Mouse (Mus musculus) gastrocnemius, postnatal 4 days (tissue): ENCODE results near the gene Gc. TPM values are rescaled to one million over a fixed set of nuclear protein-coding genes. Genes with fewer than 3 reads are reported as not detected.
A peak's percentile ranks its signal among the peaks of the same experiment; 100 is the strongest.

Experiments
- DNase-seq, 2 experiments: peaks; one replicate each; pipeline ENCODE4 v3.0.0; 2021 to 2022; ENCODE audit warnings: low spot score in 2 of 2, mixed read lengths in 2 of 2
- long read RNA-seq, 2 experiments: library from polyadenylated mRNA; stranded (forward); transcript quantifications; one replicate each; pipeline ENCODE4 v2.0.0; 2021
- total RNA-seq, 2 experiments: library from RNA; stranded (reverse); gene quantifications; 2 replicates each; pipeline ENCODE4 v1.2.3; 2021

Gene Gc
- 1 to 10 TPM in 1 of 2 experiments, under 1 TPM in 1; 0.71 to 5.2 TPM for total RNA-seq
- long read RNA-seq, experiment 1 = 0 reads
- long read RNA-seq, experiment 2 = 0 reads

GRCm38 (mm10) chr5:89457554-89458062 lies at the start of gene Gc:
TSS of gene Gc (minus strand) at chr5:89457898.
- DNase-seq = no peak

GRCm38 (mm10) chr5:89500182-89500581 lies 42.5 kb upstream of the Gc start:
- DNase-seq = no peak

GRCm38 (mm10) chr5:89492560-89492959 lies 34.9 kb upstream of the Gc start:
- no peak for DNase-seq

GRCm38 (mm10) chr5:89470483-89470882 lies 12.8 kb upstream of the Gc start:
- no peak for DNase-seq

GRCm38 (mm10) chr5:89467886-89468285 lies 10.2 kb upstream of the Gc start:
- DNase-seq = no peak

- DNase-seq = no peak
Measured at GRCm38 (mm10) chr5:89467045-89467444, 9.3 kb upstream of the Gc start.

GRCm38 (mm10) chr5:89466275-89466674 lies 8.6 kb upstream of the Gc start:
- no peak for DNase-seq

- no peak for DNase-seq
Measured at GRCm38 (mm10) chr5:89461817-89462216, 4.1 kb upstream of the Gc start.

- DNase-seq = no peak
Measured at GRCm38 (mm10) chr5:89459591-89459990, 1.9 kb upstream of the Gc start.

- DNase-seq = no peak
Measured at GRCm38 (mm10) chr5:89458987-89459386, 1.3 kb upstream of the Gc start.

- DNase-seq = peak in 1 of 2 experiments; percentile 34
Measured at GRCm38 (mm10) chr5:89455526-89455925, 2.2 kb downstream of the Gc start.

- no peak for DNase-seq
Measured at GRCm38 (mm10) chr5:89450798-89451197, 6.9 kb downstream of the Gc start.

GRCm38 (mm10) chr5:89449325-89449724 lies 8.4 kb downstream of the Gc start:
- DNase-seq = no peak

GRCm38 (mm10) chr5:89447978-89448377 lies 9.7 kb downstream of the Gc start:
- no peak for DNase-seq

- DNase-seq = no peak
Measured at GRCm38 (mm10) chr5:89444360-89444759, 13.3 kb downstream of the Gc start.

GRCm38 (mm10) chr5:89411536-89411935 lies 46.2 kb downstream of the Gc start:
- no peak for DNase-seq

- no peak for DNase-seq
Measured at GRCm38 (mm10) chr5:89407376-89408082, 50.2 kb downstream of the Gc start.

GRCm38 (mm10) chr5:89405132-89405531 lies 52.6 kb downstream of the Gc start:
- DNase-seq = no peak

- DNase-seq = no peak
Measured at GRCm38 (mm10) chr5:89390405-89390804, 67.3 kb downstream of the Gc start.

- DNase-seq = no peak
Measured at GRCm38 (mm10) chr5:89384204-89384603, 73.5 kb downstream of the Gc start.

GRCm38 (mm10) chr5:89381340-89381739 lies 76.4 kb downstream of the Gc start:
- no peak for DNase-seq

- DNase-seq = no peak
Measured at GRCm38 (mm10) chr5:89370140-89370539, 87.6 kb downstream of the Gc start.
